Mouse (Mus musculus) lung, postnatal 14 days (tissue): Measurements from ENCODE around the gene Aadac.

Experiments used
- DNase-seq: peaks from one replicate; pipeline ENCODE4 v3.0.0; 2021

Gene Aadac

DNA sequence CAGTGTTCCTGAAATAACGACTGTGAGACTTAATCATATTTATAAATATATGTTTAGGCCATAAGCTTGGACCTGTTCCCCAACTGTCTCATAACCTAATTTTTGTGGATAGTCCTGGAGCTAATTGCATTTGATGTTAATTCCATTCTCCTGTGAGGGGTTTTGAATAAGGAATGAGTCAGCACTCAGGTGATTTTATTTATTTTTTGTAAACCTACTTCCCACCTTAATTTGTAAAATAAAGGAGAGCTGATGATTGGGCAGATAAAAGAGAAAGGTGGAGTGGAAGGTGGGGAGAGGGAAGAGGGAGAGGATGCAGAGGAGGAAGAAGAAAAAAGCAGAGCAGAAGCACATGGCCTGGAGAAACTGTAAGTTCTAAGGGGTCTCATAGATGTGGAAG, at the start of gene Aadac:
Aadac (plus strand) TSS at position 301 of the 400 bp plus-strand sequence.
- DNase-seq: no peak

DNA sequence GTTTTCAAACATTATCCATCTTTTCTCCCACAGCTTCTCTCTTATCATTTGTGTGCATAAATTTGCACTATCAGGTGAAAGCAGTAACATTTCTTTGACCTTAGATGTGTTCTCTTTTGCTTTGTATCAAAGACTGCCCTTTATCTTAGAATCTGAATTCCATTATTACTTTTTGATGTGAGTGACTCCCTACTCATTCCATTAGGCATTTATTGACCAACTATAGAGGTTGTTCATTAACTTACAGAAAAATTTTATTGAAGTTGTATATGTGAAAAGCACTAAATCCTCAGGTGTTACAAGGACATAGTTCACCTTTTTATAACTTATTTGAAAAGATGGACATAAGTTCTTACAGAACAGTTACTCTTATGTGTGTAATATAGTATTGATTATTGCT, 21.9 kb upstream of the Aadac start:
- DNase-seq: no peak

DNA sequence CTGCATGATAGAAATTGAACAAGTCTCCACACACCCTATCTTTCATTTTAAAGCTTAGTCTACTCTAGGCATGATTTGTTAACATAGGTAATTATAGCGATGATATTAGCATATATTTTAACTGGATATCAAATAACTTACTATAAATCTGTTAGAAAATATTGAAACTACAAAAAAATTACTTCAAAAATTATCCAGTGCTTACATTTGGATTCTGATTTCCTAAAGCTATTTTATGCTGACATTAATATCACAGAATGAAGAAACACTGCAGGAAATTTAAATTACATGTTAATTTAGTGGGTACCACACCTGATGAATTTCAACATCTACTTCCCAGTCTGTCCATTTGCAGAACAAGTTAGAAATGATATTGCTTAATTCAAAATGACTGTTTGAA, 19.1 kb upstream of the Aadac start, which contains the start of gene Aadacl2:
Aadacl2 (plus strand) TSS at position 301 of the 400 bp plus-strand sequence.
- no peak for DNase-seq

DNA sequence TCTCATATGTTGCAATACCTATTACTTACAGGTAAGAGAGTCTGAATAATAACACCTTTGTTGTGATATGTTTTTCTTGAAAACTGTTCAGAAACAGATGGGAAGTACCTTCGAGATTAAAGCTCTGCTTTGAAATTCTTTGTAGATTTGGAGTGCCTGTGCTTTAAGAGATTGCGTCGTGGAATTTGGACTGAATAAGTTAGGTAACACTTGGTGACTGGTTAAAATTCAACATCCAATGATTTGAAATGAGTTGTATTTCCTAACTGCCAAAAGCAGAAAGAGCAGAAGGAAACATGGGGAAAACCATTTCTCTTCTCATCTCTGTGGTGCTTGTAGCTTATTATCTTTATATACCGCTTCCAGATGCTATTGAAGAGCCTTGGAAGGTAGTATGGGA, 6.0 kb downstream of the Aadac start:
- DNase-seq: no peak

DNA sequence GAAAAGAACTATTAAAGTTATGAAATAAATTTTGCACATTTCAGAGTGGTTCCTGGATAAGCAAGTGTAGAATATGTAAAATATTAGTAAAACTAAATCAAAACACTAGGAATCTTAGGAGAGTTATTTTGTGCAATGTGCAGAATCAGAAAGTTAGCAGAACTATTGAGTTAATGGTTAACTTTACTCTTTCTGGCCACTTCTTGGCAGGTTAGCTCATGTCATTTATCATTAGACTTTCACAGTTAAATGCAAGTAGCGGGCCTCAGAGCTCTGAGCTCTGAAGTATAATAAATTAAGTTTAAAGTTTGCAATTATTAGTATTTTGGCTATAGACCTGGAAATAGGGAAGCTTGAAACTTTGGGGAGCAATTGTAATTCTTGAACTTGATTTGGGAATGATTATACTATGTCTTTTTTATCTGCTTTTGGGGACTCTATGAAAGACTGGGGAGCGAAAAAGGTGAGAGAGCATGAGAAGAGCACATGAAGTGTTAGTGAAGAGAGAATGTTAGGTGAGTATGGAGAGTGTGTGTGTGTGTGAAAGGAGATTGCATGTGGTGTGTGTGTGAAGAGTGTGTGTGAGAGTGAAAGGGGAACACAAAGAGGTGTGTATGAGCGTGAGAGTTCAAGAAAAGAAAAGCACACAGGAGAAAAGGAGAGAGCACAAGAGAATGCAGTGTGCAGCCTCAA, 20.9 kb downstream of the Aadac start:
- DNase-seq: no peak

DNA sequence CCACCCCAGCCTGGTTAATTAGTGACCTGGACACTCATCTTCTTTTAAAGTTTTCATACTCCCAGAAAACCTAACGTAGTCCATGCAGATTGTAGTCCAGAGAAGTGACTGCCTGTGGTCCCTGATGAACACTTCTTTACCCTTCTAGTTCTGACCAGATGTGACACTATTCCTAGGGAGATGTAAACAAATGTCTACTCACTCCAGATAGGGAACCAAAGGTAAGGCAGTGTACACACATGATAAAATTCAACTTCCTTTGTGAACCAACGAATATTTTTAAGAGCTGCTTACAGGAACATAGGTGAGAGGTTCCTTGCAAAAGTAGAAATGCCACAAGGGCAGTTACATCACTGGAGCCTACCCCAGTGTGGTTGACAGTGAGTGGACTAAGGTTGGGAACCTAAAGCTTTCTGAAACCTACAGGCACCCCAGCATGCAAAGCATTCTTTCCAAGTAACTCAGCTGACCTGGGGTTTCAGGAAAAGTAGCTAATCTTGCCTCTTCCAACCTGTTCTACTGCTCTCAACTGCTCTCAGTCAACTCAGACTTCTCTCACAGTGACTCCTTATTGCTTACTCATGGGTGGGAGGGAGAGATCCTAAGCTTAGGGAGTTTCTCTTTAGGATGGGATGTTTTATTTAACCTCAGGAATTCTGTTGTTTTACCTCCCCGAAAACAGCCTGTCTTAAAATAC, 27.9 kb downstream of the Aadac start:
- no peak for DNase-seq

DNA sequence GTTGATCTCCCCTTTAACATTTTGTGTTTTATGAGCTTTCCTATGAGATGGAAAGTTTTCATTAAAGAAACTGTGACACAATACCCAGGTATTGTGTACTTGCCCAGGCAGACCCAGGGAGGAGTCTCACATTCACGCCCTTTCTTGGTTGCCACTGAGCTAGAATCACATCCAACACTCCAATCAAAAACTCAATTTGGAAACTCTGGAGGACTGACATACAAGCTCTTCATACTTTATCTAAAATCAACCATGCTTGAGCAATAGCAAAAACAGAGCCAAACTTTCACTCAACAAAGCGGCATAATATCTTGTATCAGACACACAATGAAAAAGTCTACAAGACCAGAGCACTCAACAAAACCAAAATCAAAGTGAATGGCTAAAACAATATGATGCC, 28.4 kb downstream of the Aadac start:
- no peak for DNase-seq

DNA sequence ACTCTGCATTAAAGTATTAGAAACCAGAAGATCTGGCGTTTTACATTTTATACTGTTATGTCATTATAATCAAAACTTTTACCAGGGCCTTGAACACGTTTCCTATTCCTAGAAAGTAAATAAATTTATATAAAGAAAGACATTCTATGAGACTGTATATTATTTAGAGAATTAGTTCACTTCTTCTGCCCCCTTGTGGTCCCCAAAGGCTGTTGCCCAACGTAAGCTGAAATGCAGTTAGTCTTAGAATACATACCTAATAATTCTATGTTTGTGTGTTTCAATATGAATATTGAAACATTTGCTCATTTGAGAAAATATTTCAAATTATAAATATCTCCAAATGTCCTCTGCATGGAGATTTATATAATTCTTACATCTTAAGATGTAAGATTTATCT, 30.9 kb downstream of the Aadac start:
- peak; percentile 9 for DNase-seq

DNA sequence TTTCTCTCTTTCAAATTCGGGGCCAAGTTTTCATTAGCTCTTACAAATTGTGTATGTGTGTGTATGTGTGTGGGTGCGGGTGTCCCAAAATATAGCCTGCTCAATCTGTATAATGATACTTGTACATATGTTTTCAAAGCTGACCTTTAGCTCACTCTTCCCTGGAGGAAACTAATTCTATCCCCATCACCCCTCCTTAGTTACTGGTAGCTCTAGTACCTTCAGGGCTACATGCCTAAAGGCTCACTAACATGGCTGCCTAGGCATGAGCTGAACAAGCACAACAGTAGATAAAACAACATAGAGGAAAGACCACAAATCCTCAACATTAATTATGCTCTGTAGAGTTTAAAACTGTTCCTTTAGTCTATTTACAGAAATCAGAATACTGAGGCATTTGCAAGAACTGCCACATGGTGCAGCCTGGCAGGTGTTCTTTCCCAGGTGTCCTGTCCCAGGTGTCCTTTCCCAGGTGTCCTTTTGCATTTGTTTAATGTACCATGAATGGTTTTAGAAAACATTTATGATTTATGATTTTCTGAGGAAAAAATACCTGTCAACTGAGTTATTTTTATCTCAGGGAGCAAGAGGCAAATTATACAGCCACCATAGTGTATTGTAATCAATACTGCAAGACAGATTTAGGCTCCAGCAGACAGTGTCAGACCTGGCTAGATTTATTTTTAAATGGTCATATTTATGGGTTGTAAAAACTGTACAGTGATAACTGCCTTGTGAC, 31.7 kb downstream of the Aadac start:
- no peak for DNase-seq

DNA sequence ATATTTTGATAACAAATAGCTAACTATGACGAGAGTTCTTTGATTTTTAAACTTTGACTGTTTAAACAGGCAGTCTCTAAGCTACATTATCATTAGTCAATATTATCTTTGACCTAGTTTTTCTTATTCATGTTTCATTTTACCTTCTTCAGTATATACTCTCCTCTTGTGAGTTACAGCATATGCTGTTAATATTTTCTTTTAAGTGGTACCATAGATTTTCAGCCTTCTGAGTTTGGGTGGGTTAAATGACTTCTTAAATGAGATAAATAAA, 32.2 kb downstream of the Aadac start:
- DNase-seq: no peak

DNA sequence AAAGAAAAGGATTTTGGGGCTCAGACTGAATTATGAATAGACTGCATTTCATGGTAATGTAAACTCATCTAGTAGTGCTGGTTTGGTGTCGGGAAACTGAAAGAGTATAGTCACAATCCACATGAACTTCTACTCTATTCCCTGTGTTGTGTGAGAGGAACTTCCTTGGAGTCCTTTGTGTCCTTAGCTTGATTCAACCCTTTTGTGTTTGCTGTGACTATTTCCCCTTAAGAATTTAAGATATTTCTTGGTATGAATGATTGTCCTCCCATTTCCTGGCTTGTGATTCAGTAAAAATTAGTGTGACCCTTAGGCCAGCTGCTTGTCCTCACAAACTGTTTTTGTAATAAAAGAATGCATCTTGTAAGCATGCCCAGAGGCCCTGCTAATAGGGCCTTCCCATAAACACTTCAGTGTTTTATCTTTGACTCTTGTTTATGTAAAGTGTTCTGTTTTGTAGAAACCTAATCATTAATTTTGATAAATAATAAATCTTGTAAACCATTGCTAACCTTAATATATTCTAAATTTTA, 53.4 kb downstream of the Aadac start:
- peak; percentile 28 for DNase-seq

DNA sequence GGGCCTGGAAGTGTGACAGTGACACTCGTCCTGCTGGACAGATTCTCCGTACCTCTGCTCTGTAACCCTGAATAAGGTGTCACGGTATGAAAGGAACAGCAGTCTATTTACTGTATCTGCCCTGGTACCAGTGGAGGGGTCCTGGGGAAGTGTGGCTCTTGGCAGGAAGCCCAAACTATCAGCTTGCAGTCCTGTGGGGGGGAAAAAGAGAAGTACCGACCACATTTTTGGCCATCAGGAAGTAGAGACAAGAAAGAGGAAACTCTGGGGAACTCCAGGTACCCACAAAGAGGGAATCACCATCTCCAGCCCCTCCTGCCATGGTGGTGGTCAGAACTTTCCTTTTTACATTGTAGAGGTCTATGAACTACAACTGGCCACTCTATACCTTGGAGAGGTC, 55.1 kb downstream of the Aadac start:
- peak; percentile 14 for DNase-seq

DNA sequence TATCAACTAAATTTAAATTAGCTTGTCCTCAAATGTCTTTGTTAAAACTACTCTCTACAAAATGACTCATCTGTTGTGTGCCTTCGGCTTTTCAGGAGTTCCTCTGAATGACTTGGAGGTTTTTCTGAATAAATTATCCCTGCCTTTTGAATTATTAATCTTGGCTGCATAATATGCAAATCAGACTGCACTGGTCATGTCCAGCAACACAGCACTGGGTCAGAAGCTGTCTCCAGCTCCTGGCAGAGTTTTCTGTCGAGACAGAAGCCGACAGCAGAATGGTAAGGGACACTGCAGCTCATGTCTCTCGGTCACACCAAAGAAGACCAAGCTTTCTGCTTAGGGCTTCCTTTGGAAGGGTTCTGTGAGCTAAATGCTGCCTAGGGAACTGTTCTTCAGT, 56.1 kb downstream of the Aadac start, which contains the start of gene Sucnr1:
Sucnr1 (plus strand) TSS at position 222 of the 400 bp plus-strand sequence.
- no peak for DNase-seq

DNA sequence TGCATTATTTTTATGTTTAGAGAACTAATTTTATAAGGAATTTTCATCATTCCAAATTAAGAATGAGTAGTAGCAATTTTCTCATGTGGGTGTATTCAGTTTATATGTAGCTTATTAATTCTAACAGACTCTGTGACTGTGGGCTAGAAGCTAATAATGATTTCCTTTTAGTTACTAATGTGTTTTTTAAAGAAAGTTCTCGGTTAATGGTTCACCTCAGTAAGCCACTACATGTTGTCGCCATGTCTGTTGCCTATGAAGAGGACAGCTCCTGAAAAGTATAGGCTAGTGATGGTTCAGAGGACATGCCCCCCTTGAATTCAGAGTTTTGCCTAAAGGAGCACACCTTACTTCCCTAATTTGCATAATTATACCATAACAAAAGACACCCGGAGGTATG, 57.2 kb downstream of the Aadac start:
- no peak for DNase-seq

DNA sequence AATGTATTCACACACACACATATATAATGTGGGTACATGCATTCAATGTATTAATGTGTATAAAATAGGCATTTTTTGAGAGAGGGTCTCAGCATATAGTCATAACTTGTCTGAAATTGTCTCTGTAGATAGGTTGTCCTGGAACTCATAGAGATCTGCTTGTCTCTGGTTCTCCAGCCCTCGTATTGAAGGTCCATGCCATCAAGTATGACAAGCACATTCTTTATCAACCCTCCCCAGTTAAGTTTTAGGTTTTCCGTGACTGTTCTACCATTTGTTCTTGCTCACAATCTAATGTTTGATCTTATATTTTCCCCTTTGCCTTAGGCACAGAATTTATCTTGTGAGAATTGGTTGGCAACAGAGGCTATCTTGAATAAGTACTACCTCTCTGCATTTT, 60.2 kb downstream of the Aadac start:
- no peak for DNase-seq
